Mouse (Mus musculus): ENCODE measurements at regions not wholly inside any gene's neighbourhood (a gene's known extent, or its start where the extent isn't known, plus 50 kb on each side); places are given as distances from the start of the nearest gene placed in this dataset.

GRCm38 (mm10) chr5:74865446-74865845, 162.7 kb upstream of the Lnx1 start:
- WGBS = 89% methylated on average over 9 of the region's 9 CpGs

GRCm38 (mm10) chr5:74864540-74865157, 161.9 kb upstream of the Lnx1 start:
- no peak overlapping the region for H3K9ac ChIP-seq
- no peak overlapping the region for H3K4me2 ChIP-seq
- no peaks in the 10 kb centered on the region for H3K9me3 ChIP-seq
- WGBS = 73% methylated on average over 6 of the region's 6 CpGs
- no peak for ATAC-seq (ENCODE audit: extremely low read depth, insufficient number of reproducible peaks, low FRiP score, low TSS enrichment)
- H3K4me1 ChIP-seq = no peaks in the 10 kb centered on the region; the same call in 1 of the 2 replicates
- H3K4me3 ChIP-seq = no peak overlapping the region
- no peaks in the 10 kb centered on the region; the same call in 1 of the 2 replicates for H3K27me3 ChIP-seq (replicated peaks)
- no peaks in the 10 kb centered on the region for H3K36me3 ChIP-seq
- H3K27ac ChIP-seq (replicated peaks) = no peak overlapping the region

More at GRCm38 (mm10) chr5:74865446-74865845, 162.7 kb upstream of the Lnx1 start:
- no peak for ATAC-seq (ENCODE audit: extremely low read depth, insufficient number of reproducible peaks, low FRiP score, low TSS enrichment)
- Histone ChIP-seq H3K4me1 (no peaks in the 10 kb centered on the region; the same call in 1 of the 2 replicates), H3K4me2 (no peak overlapping the region), H3K4me3 (no peak overlapping the region), H3K9ac (no peak overlapping the region), H3K36me3 (no peaks in the 10 kb centered on the region), H3K9me3 (no peaks in the 10 kb centered on the region), H3K27ac (replicated peaks) (no peak overlapping the region), H3K27me3 (replicated peaks) (no peaks in the 10 kb centered on the region; the same call in 1 of the 2 replicates)

DNA sequence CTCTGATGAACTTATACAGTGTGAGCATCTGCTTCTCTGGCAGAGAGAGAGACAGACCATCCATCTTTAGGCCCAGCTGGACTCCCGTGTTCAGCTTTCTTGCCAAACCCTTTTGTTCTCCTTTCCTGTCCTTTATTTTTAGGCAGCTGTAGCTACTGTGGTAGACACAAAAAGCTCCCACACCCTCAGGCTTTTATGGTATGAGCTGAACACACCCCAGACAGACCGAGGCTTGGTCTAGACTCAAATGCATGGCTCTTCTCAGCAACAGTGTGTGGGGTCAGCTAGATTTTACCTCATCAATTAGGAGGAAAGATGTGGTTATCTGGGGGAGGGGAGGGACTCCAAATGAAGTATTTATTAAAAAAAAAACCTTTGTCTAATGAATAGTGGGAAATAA, 158.6 kb upstream of the Lnx1 start:
- no peak overlapping the region for H3K27ac ChIP-seq (replicated peaks)
- no peaks in the 10 kb centered on the region for H3K36me3 ChIP-seq
- ATAC-seq (ENCODE audit: extremely low read depth, insufficient number of reproducible peaks, low FRiP score, low TSS enrichment) = no peak
- no peak overlapping the region for H3K4me3 ChIP-seq
- H3K9ac ChIP-seq = no peak overlapping the region
- WGBS = 46% methylated on average over 2 of the region's 2 CpGs
- H3K4me1 ChIP-seq = no peaks in the 10 kb centered on the region
- H3K27me3 ChIP-seq (replicated peaks) = no peaks in the 10 kb centered on the region; the same call in none of the 2 replicates
- no peak overlapping the region for H3K4me2 ChIP-seq
- H3K9me3 ChIP-seq = no peaks in the 10 kb centered on the region

GRCm38 (mm10) chr5:74857861-74858260, 155.1 kb upstream of the Lnx1 start:
- 52% methylated on average over 5 of the region's 5 CpGs for whole genome bisulfite sequencing
- Histone ChIP-seq H3K4me1 (no peaks in the 10 kb centered on the region), H3K36me3 (no peaks in the 10 kb centered on the region), H3K4me2 (no peak overlapping the region), H3K27me3 (replicated peaks) (peaks cover 6% of the 10 kb centered on the region; the same call in 1 of the 2 replicates), H3K4me3 (no peak overlapping the region), H3K9ac (no peak overlapping the region), H3K27ac (replicated peaks) (no peak overlapping the region), H3K9me3 (no peaks in the 10 kb centered on the region)
- ATAC-seq (ENCODE audit: extremely low read depth, insufficient number of reproducible peaks, low FRiP score, low TSS enrichment) = no peak

GRCm38 (mm10) chr5:74857161-74857560, 154.4 kb upstream of the Lnx1 start:
- Histone ChIP-seq H3K4me3 (no peak overlapping the region), H3K27ac (replicated peaks) (no peak overlapping the region), H3K9ac (no peak overlapping the region), H3K9me3 (no peaks in the 10 kb centered on the region), H3K4me1 (no peaks in the 10 kb centered on the region), H3K27me3 (replicated peaks) (peaks cover 6% of the 10 kb centered on the region; the same call in 1 of the 2 replicates), H3K36me3 (no peaks in the 10 kb centered on the region), H3K4me2 (no peak overlapping the region)
- whole genome bisulfite sequencing = 80% methylated on average over 11 of the region's 11 CpGs
- ATAC-seq (ENCODE audit: extremely low read depth, insufficient number of reproducible peaks, low FRiP score, low TSS enrichment) = no peak

GRCm38 (mm10) chr5:74847824-74848223, 145.1 kb upstream of the Lnx1 start:
- no peak overlapping the region for H3K4me3 ChIP-seq
- H3K27ac ChIP-seq (replicated peaks) = no peak overlapping the region
- WGBS = 51% methylated on average over 6 of the region's 6 CpGs
- H3K9ac ChIP-seq = no peak overlapping the region
- H3K27me3 ChIP-seq (replicated peaks) = peaks cover 9% of the 10 kb centered on the region
- H3K36me3 ChIP-seq = no peaks in the 10 kb centered on the region
- no peaks in the 10 kb centered on the region for H3K4me1 ChIP-seq
- H3K4me2 ChIP-seq = no peak overlapping the region
- no peaks in the 10 kb centered on the region for H3K9me3 ChIP-seq
- ATAC-seq (ENCODE audit: extremely low read depth, insufficient number of reproducible peaks, low FRiP score, low TSS enrichment) = no peak

GRCm38 (mm10) chr5:74846674-74847073, 144.0 kb upstream of the Lnx1 start:
- Histone ChIP-seq H3K4me2 (no peak overlapping the region), H3K4me1 (no peaks in the 10 kb centered on the region), H3K4me3 (no peak overlapping the region), H3K9me3 (no peaks in the 10 kb centered on the region), H3K36me3 (no peaks in the 10 kb centered on the region), H3K9ac (no peak overlapping the region), H3K27ac (replicated peaks) (no peak overlapping the region), H3K27me3 (replicated peaks) (peaks cover 9% of the 10 kb centered on the region)
- WGBS = 68% methylated on average over 5 of the region's 5 CpGs
- ATAC-seq (ENCODE audit: extremely low read depth, insufficient number of reproducible peaks, low FRiP score, low TSS enrichment) = no peak

- Histone ChIP-seq H3K4me3 (no peak overlapping the region), H3K36me3 (no peaks in the 10 kb centered on the region), H3K4me1 (peaks cover 11% of the 10 kb centered on the region), H3K27ac (replicated peaks) (no peak overlapping the region), H3K9ac (no peak overlapping the region), H3K4me2 (no peak overlapping the region), H3K27me3 (replicated peaks) (peaks cover 6% of the 10 kb centered on the region; the same call in 1 of the 2 replicates), H3K9me3 (no peaks in the 10 kb centered on the region)
- 71% methylated on average over 2 of the region's 2 CpGs for WGBS
- ATAC-seq (ENCODE audit: extremely low read depth, insufficient number of reproducible peaks, low FRiP score, low TSS enrichment) = no peak
Observed at GRCm38 (mm10) chr5:74834401-74834800, 131.7 kb upstream of the Lnx1 start.

GRCm38 (mm10) chr5:74833887-74834286, 131.2 kb upstream of the Lnx1 start:
- no peaks in the 10 kb centered on the region for H3K9me3 ChIP-seq
- no peaks in the 10 kb centered on the region for H3K36me3 ChIP-seq
- no peak for ATAC-seq (ENCODE audit: extremely low read depth, insufficient number of reproducible peaks, low FRiP score, low TSS enrichment)
- no peak overlapping the region for H3K27ac ChIP-seq (replicated peaks)
- no peak overlapping the region for H3K4me2 ChIP-seq
- H3K4me3 ChIP-seq = no peak overlapping the region
- 72% methylated on average over 4 of the region's 4 CpGs for WGBS
- H3K4me1 ChIP-seq = peaks cover 6% of the 10 kb centered on the region
- no peak overlapping the region for H3K9ac ChIP-seq
- peaks cover 9% of the 10 kb centered on the region for H3K27me3 ChIP-seq (replicated peaks)

- Histone ChIP-seq H3K9me3 (no peaks in the 10 kb centered on the region), H3K36me3 (no peaks in the 10 kb centered on the region), H3K4me1 (peaks cover 4% of the 10 kb centered on the region; the same call in 1 of the 2 replicates), H3K27me3 (replicated peaks) (peaks cover 17% of the 10 kb centered on the region), H3K27ac (replicated peaks) (no peak overlapping the region), H3K4me3 (no peak overlapping the region), H3K9ac (no peak overlapping the region), H3K4me2 (no peak overlapping the region)
- 85% methylated on average over 7 of the region's 7 CpGs for WGBS
- no peak for ATAC-seq (ENCODE audit: extremely low read depth, insufficient number of reproducible peaks, low FRiP score, low TSS enrichment)
Observed at GRCm38 (mm10) chr5:74832011-74832410, 129.3 kb upstream of the Lnx1 start.

DNA sequence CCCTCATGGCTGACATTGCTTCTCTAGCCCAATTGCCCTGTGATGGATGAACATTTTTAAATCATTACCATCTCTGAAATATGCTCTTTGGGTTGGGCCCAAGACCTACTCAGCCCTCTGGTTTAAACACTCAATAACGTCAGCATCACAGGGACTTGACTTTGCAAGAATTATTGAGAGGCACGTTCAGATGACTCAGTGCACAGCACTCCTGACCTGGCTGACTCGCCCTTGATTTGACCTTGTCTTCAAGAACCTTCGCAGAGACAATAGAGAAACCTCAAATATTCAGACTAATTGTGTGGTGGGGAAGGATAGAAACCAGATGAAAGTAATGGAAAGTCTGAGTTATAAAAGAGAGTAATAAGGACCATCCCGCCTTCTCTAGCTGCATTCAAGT, 127.9 kb upstream of the Lnx1 start:
- H3K4me3 ChIP-seq = no peak overlapping the region
- 51% methylated on average over 5 of the region's 5 CpGs for WGBS
- no peak overlapping the region for H3K9ac ChIP-seq
- no peak overlapping the region for H3K27ac ChIP-seq (replicated peaks)
- no peaks in the 10 kb centered on the region for H3K9me3 ChIP-seq
- H3K36me3 ChIP-seq = no peaks in the 10 kb centered on the region
- H3K27me3 ChIP-seq (replicated peaks) = peaks cover 28% of the 10 kb centered on the region
- no peak overlapping the region for H3K4me2 ChIP-seq
- H3K4me1 ChIP-seq = peaks cover 4% of the 10 kb centered on the region; the same call in 1 of the 2 replicates
- no peak for ATAC-seq (ENCODE audit: extremely low read depth, insufficient number of reproducible peaks, low FRiP score, low TSS enrichment)

- 69% methylated on average over 9 of the region's 9 CpGs for WGBS
- H3K9ac ChIP-seq = no peak overlapping the region
- H3K27ac ChIP-seq (replicated peaks) = no peak overlapping the region
- H3K4me3 ChIP-seq = no peak overlapping the region
- no peak for ATAC-seq (ENCODE audit: extremely low read depth, insufficient number of reproducible peaks, low FRiP score, low TSS enrichment)
- peaks cover 4% of the 10 kb centered on the region; the same call in 1 of the 2 replicates for H3K4me1 ChIP-seq
- H3K9me3 ChIP-seq = no peaks in the 10 kb centered on the region
- no peaks in the 10 kb centered on the region for H3K36me3 ChIP-seq
- no peak overlapping the region for H3K4me2 ChIP-seq
- peaks cover 28% of the 10 kb centered on the region for H3K27me3 ChIP-seq (replicated peaks)
Observed at GRCm38 (mm10) chr5:74829003-74829402, 126.3 kb upstream of the Lnx1 start.

All from heart, embryonic 13.5 days (tissue).